Mouse (Mus musculus): Measurements from ENCODE around the gene Med14. TPM values are rescaled to one million over a fixed set of nuclear protein-coding genes. Genes with fewer than 3 reads are reported as not detected.

Gene Med14
- total and polyA plus RNA-seq, 3 experiments = 10.3 to 18.3 (median 15.0) TPM

GRCm38 (mm10) chrX:12759625-12760024, 2.2 kb downstream of the Med14 start:
- no peak for DNase-seq (ENCODE audit: extremely low read depth)
- in situ Hi-C loops (cut with MboI; ENCODE audit: low pct_ligation_motif_present, low pct_unique_long_range_greater_than_20kb, low sequenced_read_pairs) (no loop called here), dilution Hi-C loops (cut with MboI; ENCODE audit: extremely low pct_ligation_motif_present, extremely low pct_unique_long_range_greater_than_20kb, low sequenced_read_pairs) (no loop called here)
- no peaks in the 10 kb centered on the region for H3K27me3 ChIP-seq (replicated peaks)
- H3K79me2 ChIP-seq (replicated peaks; ENCODE audit: control insufficient read depth, extremely low read depth, insufficient read depth, poor library complexity, severe bottlenecking) = peaks cover 35% of the 10 kb centered on the region
- no peak for TF ChIP-seq POLR2AphosphoS2 (IDR thresholded peaks at IDR 0.05; ENCODE audit: low read depth, low read length)
- TF ChIP-seq MYC (IDR thresholded peaks at IDR 0.05; ENCODE audit: low read depth, low read length) = peak; percentile 71
- TF ChIP-seq KAT2A (IDR thresholded peaks at IDR 0.05; ENCODE audit: insufficient replicate concordance, low read length) = no peak
- TF ChIP-seq MAZ (IDR thresholded peaks at IDR 0.05; ENCODE audit: low read depth, low read length) = no peak
- TF ChIP-seq CHD1 (IDR thresholded peaks at IDR 0.05; ENCODE audit: low read depth, low read length) = no peak
- TF ChIP-seq ZC3H11A (IDR thresholded peaks at IDR 0.05; ENCODE audit: low read depth, low read length) = no peak
- TF ChIP-seq ZKSCAN1 (IDR thresholded peaks at IDR 0.05; ENCODE audit: borderline replicate concordance, low read depth, low read length) = no peak
- TF ChIP-seq GABPA (IDR thresholded peaks at IDR 0.05; ENCODE audit: insufficient replicate concordance, low read depth, low read length) = no peak
- TF ChIP-seq JUN (IDR thresholded peaks at IDR 0.05; ENCODE audit: insufficient read depth, low read depth, low read length) = no peak
- no peak for TF ChIP-seq MAX (IDR thresholded peaks at IDR 0.05; ENCODE audit: low read length)
- TF ChIP-seq E2F4 (IDR thresholded peaks at IDR 0.05; ENCODE audit: insufficient replicate concordance, low read depth, low read length) = no peak
- no peak for TF ChIP-seq TCF12 (IDR thresholded peaks at IDR 0.05; ENCODE audit: low read depth, low read length)
- no peak for TF ChIP-seq PAX5 (IDR thresholded peaks at IDR 0.05; ENCODE audit: low read length)
- TF ChIP-seq UBTF (IDR thresholded peaks at IDR 0.05; ENCODE audit: low read depth, low read length) = no peak
- TF ChIP-seq POLR2A (IDR thresholded peaks at IDR 0.05; ENCODE audit: low read depth, low read length) = no peak
- no peak; the same call in 1 of the 2 replicates for TF ChIP-seq ZNF384 (IDR thresholded peaks at IDR 0.05; ENCODE audit: low read depth, low read length)
- no peak for TF ChIP-seq SMC3 (IDR thresholded peaks at IDR 0.05; ENCODE audit: low read depth, low read length)
- no peak for TF ChIP-seq ELF1 (IDR thresholded peaks at IDR 0.05; ENCODE audit: low read depth, low read length)
- TF ChIP-seq BHLHE40 (IDR thresholded peaks at IDR 0.05; ENCODE audit: low read depth, low read length) = peak; percentile 49; the same call in 1 of the 2 replicates
- no peak for TF ChIP-seq SIN3A (IDR thresholded peaks at IDR 0.05; ENCODE audit: low read length)
- TF ChIP-seq MEF2A (IDR thresholded peaks at IDR 0.05; ENCODE audit: borderline replicate concordance, low read depth, low read length) = no peak
- TF ChIP-seq NELFE (IDR thresholded peaks at IDR 0.05; ENCODE audit: low read depth, low read length) = no peak
- TF ChIP-seq RCOR1 (conservative IDR thresholded peaks at IDR 0.05; ENCODE audit: low read depth, low read length) = no peak
- peak; percentile 63; the same call in 1 of the 2 replicates for TF ChIP-seq MXI1 (IDR thresholded peaks at IDR 0.05; ENCODE audit: low read depth, low read length)
- no peak for TF ChIP-seq HCFC1 (IDR thresholded peaks at IDR 0.05; ENCODE audit: low read depth, low read length)
- no peak for TF ChIP-seq EP300 (IDR thresholded peaks at IDR 0.05; ENCODE audit: low read length)
- H3K4me1 ChIP-seq (ENCODE audit: control insufficient read depth in 1 of 2, insufficient read depth in 2 of 2) = peaks cover 0 to 4% of the 10 kb centered on the region in 2 experiments; a peak in 1 of 4 replicates
- no peaks in the 10 kb centered on the region for H3K9me3 ChIP-seq (replicated peaks; ENCODE audit: low read length)
- peak overlapping the region; percentile 67 for H3K4me2 ChIP-seq (ENCODE audit: insufficient read depth, low read depth, poor library complexity, severe bottlenecking)
- peak overlapping the region; percentile 15 to 66 (median 64) for H3K4me3 ChIP-seq (replicated peaks in 1 of 3; ENCODE audit: low read depth in 2 of 3, low read length in 2 of 3, poor library complexity in 1 of 3)
- peak overlapping the region; percentile 72; the same call in 1 of the 2 replicates for H3K9ac ChIP-seq (ENCODE audit: insufficient read depth, low read depth)
- H3K36me3 ChIP-seq (replicated peaks in 1 of 2; ENCODE audit: control insufficient read depth in 1 of 2, insufficient read depth in 1 of 2, low read length in 1 of 2) = no peaks in the 10 kb centered on the region
- H3K27ac ChIP-seq (ENCODE audit: insufficient read depth, low read depth) = no peak overlapping the region
